Mouse (Mus musculus) ES-Bruce4 (cell line): Measurements from ENCODE around the gene 2900026A02Rik.

Experiments
- CTCF ChIP-seq: IDR thresholded peaks from one replicate; pipeline ENCODE4 v1.8.1; 2011; ENCODE audit warnings: low read depth, low read length
- EP300 ChIP-seq: IDR thresholded peaks from 2 replicates; pipeline ENCODE4 v1.6.1; 2011; ENCODE audit warnings: low read depth, low read length; ENCODE audit not compliant: insufficient read depth
- POLR2A ChIP-seq: IDR thresholded peaks from one replicate; pipeline ENCODE4 v1.8.1; 2011; ENCODE audit warnings: low read length; ENCODE audit not compliant: insufficient read depth

GRCm38 (mm10) chr5:113045511-113046273 lies 175.3 kb downstream of the 2900026A02Rik start:
- TF ChIP-seq CTCF: no peak
- TF ChIP-seq POLR2A: no peak
- no peak for TF ChIP-seq EP300
